Mouse (Mus musculus) heart, embryonic 14.5 days (tissue): ENCODE measurements at regions not wholly inside any gene's neighbourhood (a gene's known extent, or its start where the extent isn't known, plus 50 kb on each side); places are given as distances from the start of the nearest gene placed in this dataset.

Source experiments
- ATAC-seq: fragments of 200-750 bp; cut with Nextera tagmentation; 2 replicates; pipeline ENCODE4 v1.8.0; 2017; ENCODE audit warnings: low read depth, moderate TSS enrichment; ENCODE audit not compliant: insufficient number of reproducible peaks, insufficient read depth, low FRiP score
- H3K27ac ChIP-seq, 2 experiments: fragments of 200-500 bp in 1 of 2; fragments of 300-500 bp in 1 of 2; sonication (generic) in 1 of 2; replicated peaks in 1 of 2; 2 replicates each; pipeline ENCODE4 v1.5.1; 2012 to 2014; ENCODE audit warnings: low read depth in 2 of 2, low read length in 2 of 2, control low read depth in 1 of 2, mild to moderate bottlenecking in 1 of 2, mixed read lengths in 1 of 2; ENCODE audit not compliant: control insufficient read depth in 1 of 2, insufficient read depth in 1 of 2
- H3K27me3 ChIP-seq: fragments of 300-500 bp; sonication (generic); 2 replicates; pipeline ENCODE4 v1.6.1; 2014; ENCODE audit warnings: mild to moderate bottlenecking, low read length, control low read depth; ENCODE audit not compliant: control insufficient read depth, insufficient read depth
- H3K36me3 ChIP-seq: fragments of 300-500 bp; sonication (generic); 2 replicates; pipeline ENCODE4 v1.6.1; 2014; ENCODE audit warnings: mild to moderate bottlenecking, control low read depth, low read length, mixed read lengths; ENCODE audit not compliant: control insufficient read depth, insufficient read depth
- H3K4me1 ChIP-seq, 2 experiments: fragments of 200-500 bp in 1 of 2; fragments of 300-500 bp in 1 of 2; sonication (generic) in 1 of 2; 2 replicates each; pipeline ENCODE4 v1.6.1; 2012 to 2014; ENCODE audit warnings: low read length in 2 of 2, control low read depth in 1 of 2, mixed read lengths in 1 of 2; ENCODE audit not compliant: control insufficient read depth in 2 of 2, insufficient read depth in 2 of 2
- H3K4me2 ChIP-seq: fragments of 300-500 bp; sonication (generic); 2 replicates; pipeline ENCODE4 v1.6.1; 2014; ENCODE audit warnings: mild to moderate bottlenecking, low read length
- H3K4me3 ChIP-seq, 2 experiments: fragments of 200-500 bp in 1 of 2; fragments of 300-500 bp in 1 of 2; sonication (generic) in 1 of 2; 2 replicates each; pipeline ENCODE4 v1.5.1; 2012 to 2014; ENCODE audit warnings: low read length in 2 of 2, mild to moderate bottlenecking in 2 of 2, control low read depth in 1 of 2, low read depth in 1 of 2, moderate library complexity in 1 of 2; ENCODE audit not compliant: control insufficient read depth in 1 of 2, insufficient read depth in 1 of 2
- H3K9ac ChIP-seq: fragments of 300-500 bp; sonication (generic); 2 replicates; pipeline ENCODE4 v1.6.1; 2014; ENCODE audit warnings: mild to moderate bottlenecking, low read length
- H3K9me3 ChIP-seq: fragments of 300-500 bp; sonication (generic); 2 replicates; pipeline ENCODE4 v1.6.1; 2016; ENCODE audit warnings: low read length, control low read depth; ENCODE audit not compliant: control insufficient read depth
- WGBS: fragments of 180-500 bp; shearing (Covaris S2); extraction: QIAGEN DNeasy Blood & Tissue Kit; methylation state at CpG from one replicate; pipeline ENCODE4 v1.1.7; 2014; 5-methylcytosine and 5-hydroxymethylcytosine counted together

- Histone ChIP-seq H3K27me3 (no peaks in the 10 kb centered on the region), H3K36me3 (no peaks in the 10 kb centered on the region), H3K4me1 (no peaks in the 10 kb centered on the region), H3K9ac (no peak overlapping the region), H3K27ac (no peak overlapping the region), H3K4me3 (no peak overlapping the region), H3K4me2 (no peak overlapping the region), H3K9me3 (no peaks in the 10 kb centered on the region)
- no peak for ATAC-seq
These were observed 217.8 kb downstream of the Rsl24d1 start for GRCm38 (mm10) chr9:73331066-73331465.

- Histone ChIP-seq H3K4me2 (no peak overlapping the region), H3K27me3 (no peaks in the 10 kb centered on the region), H3K4me1 (no peaks in the 10 kb centered on the region), H3K27ac (no peak overlapping the region), H3K4me3 (no peak overlapping the region), H3K9ac (no peak overlapping the region), H3K9me3 (no peaks in the 10 kb centered on the region), H3K36me3 (no peaks in the 10 kb centered on the region)
- no peak for ATAC-seq
- 78% methylated on average over 5 of the region's 5 CpGs for WGBS
These were observed 222.8 kb downstream of the Rsl24d1 start for GRCm38 (mm10) chr9:73336039-73336438.

GRCm38 (mm10) chr9:73337045-73337740 lies 224.0 kb downstream of the Rsl24d1 start:
- peaks cover 4% of the 10 kb centered on the region; the same call in 1 of the 2 replicates for H3K9me3 ChIP-seq
- H3K4me1 ChIP-seq, result no peaks in the 10 kb centered on the region
- H3K27me3 ChIP-seq, result no peaks in the 10 kb centered on the region
- WGBS, result 50% methylated on average over 2 of the region's 2 CpGs
- no peak overlapping the region for H3K4me3 ChIP-seq
- no peaks in the 10 kb centered on the region for H3K36me3 ChIP-seq
- no peak overlapping the region for H3K27ac ChIP-seq
- no peak overlapping the region for H3K4me2 ChIP-seq
- no peak overlapping the region for H3K9ac ChIP-seq
- no peak for ATAC-seq

GRCm38 (mm10) chr9:73355876-73356275 lies 242.7 kb downstream of the Rsl24d1 start:
- H3K27me3 ChIP-seq, result no peaks in the 10 kb centered on the region
- no peak for ATAC-seq
- H3K36me3 ChIP-seq, result no peaks in the 10 kb centered on the region
- no peaks in the 10 kb centered on the region for H3K4me1 ChIP-seq
- 71% methylated on average over 5 of the region's 5 CpGs for WGBS
- H3K9me3 ChIP-seq, result no peaks in the 10 kb centered on the region
- no peak overlapping the region for H3K27ac ChIP-seq
- no peak overlapping the region for H3K4me2 ChIP-seq
- no peak overlapping the region for H3K9ac ChIP-seq
- H3K4me3 ChIP-seq, result no peak overlapping the region

- 91% methylated on average over 6 of the region's 6 CpGs for WGBS
- Histone ChIP-seq H3K36me3 (no peaks in the 10 kb centered on the region), H3K4me2 (no peak overlapping the region), H3K27me3 (no peaks in the 10 kb centered on the region), H3K9ac (no peak overlapping the region), H3K4me3 (no peak overlapping the region), H3K4me1 (no peaks in the 10 kb centered on the region), H3K9me3 (no peaks in the 10 kb centered on the region), H3K27ac (no peak overlapping the region)
- no peak for ATAC-seq
These were observed 245.7 kb downstream of the Rsl24d1 start for GRCm38 (mm10) chr9:73358968-73359367.

- Histone ChIP-seq H3K4me2 (no peak overlapping the region), H3K9ac (no peak overlapping the region), H3K27me3 (no peaks in the 10 kb centered on the region), H3K4me1 (no peaks in the 10 kb centered on the region), H3K27ac (no peak overlapping the region), H3K36me3 (no peaks in the 10 kb centered on the region), H3K4me3 (no peak overlapping the region), H3K9me3 (no peaks in the 10 kb centered on the region)
- ATAC-seq, result no peak
- WGBS, result 58% methylated on average over 1 of the region's 1 CpGs
These were observed 267.5 kb downstream of the Rsl24d1 start for GRCm38 (mm10) chr9:73380768-73381167.

GRCm38 (mm10) chr9:73392036-73392435 lies 278.8 kb downstream of the Rsl24d1 start:
- H3K27ac ChIP-seq, result no peak overlapping the region
- H3K4me3 ChIP-seq, result no peak overlapping the region
- no peaks in the 10 kb centered on the region for H3K4me1 ChIP-seq
- H3K9me3 ChIP-seq, result no peaks in the 10 kb centered on the region
- H3K4me2 ChIP-seq, result no peak overlapping the region
- no peak overlapping the region for H3K9ac ChIP-seq
- no peaks in the 10 kb centered on the region for H3K36me3 ChIP-seq
- 75% methylated on average over 7 of the region's 7 CpGs for WGBS
- no peak for ATAC-seq
- H3K27me3 ChIP-seq, result no peaks in the 10 kb centered on the region

- Histone ChIP-seq H3K9ac (no peak overlapping the region), H3K27ac (no peak overlapping the region), H3K9me3 (no peaks in the 10 kb centered on the region), H3K4me1 (no peaks in the 10 kb centered on the region), H3K27me3 (no peaks in the 10 kb centered on the region), H3K4me2 (no peak overlapping the region), H3K4me3 (no peak overlapping the region), H3K36me3 (no peaks in the 10 kb centered on the region)
- 76% methylated on average over 8 of the region's 8 CpGs for WGBS
- ATAC-seq, result no peak
These were observed 300.2 kb downstream of the Rsl24d1 start for GRCm38 (mm10) chr9:73413367-73413930.
